Mouse (Mus musculus) liver, adult (tissue): Measurements from ENCODE around the gene Myh6.

Experiments
- GATA4 ChIP-seq: IDR thresholded peaks from 2 replicates; pipeline ENCODE4 v1.6.1; 2014; ENCODE audit warnings: mild to moderate bottlenecking, low read length; ENCODE audit not compliant: insufficient replicate concordance

Myh6 gene

DNA sequence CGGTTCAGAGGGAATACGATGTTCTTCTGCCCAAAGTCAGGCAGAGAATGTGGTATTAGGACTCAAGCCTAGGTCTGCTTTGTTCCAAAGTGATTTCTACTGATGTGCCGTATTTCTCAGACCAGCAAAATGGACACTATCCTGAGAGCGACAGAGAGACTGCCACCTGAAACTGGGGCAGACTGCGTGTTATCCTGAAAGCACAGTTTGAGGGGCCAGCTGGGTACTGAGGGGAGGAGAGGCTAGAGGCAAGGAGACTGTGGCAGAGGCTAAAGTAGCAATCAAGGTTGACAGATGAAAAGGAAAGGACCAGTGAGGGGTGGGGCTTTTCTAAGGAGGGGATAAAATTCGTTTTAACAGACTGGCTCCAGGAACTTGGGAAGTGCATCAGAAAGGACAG is 34.1 kb upstream of the Myh6 start:
- TF ChIP-seq GATA4, result no peak

GRCm38 (mm10) chr14:54998680-54999079 is 32.0 kb upstream of the Myh6 start:
- TF ChIP-seq GATA4, result no peak

- no peak for TF ChIP-seq GATA4
Observed at GRCm38 (mm10) chr14:54997297-54997696, 30.6 kb upstream of the Myh6 start.

DNA sequence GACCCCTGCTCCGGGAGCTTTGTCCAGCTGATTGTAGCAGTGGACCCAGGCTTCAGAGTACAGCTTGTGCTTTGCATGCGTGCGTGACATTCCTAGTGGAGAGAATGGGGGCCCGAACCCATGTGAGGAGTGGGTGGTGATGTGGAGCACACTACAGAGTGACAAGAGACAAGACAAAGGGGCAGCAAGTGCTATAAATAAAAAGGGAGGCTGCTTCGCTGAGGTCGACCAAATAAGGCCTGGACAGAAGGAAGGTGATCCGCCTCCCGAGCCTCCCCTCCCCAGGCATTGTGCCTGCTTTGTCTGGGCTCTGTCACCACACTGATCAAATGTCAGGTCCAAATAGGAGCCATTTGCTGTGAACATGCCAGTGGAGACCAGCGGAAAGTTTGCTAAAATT is 30.1 kb upstream of the Myh6 start:
- TF ChIP-seq GATA4, result no peak

GRCm38 (mm10) chr14:54995457-54996138 is 28.9 kb upstream of the Myh6 start:
- no peak for TF ChIP-seq GATA4

DNA sequence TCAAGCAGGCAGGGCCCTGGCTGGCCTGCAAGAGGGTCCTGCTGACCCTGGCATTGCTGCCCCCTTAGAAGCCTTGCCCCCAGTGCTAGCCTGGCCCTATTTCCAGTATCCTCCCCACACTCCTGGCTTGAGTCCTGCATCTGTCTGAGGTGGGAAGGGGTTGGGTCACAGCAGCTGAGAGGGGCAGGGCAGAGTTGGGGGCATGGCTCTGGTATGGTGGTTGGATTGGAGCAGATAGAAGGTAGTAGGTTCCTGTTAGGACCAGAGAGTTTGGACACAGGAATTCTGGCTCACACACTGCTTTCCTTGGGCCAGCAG is 28.1 kb upstream of the Myh6 start:
- TF ChIP-seq GATA4, result no peak

DNA sequence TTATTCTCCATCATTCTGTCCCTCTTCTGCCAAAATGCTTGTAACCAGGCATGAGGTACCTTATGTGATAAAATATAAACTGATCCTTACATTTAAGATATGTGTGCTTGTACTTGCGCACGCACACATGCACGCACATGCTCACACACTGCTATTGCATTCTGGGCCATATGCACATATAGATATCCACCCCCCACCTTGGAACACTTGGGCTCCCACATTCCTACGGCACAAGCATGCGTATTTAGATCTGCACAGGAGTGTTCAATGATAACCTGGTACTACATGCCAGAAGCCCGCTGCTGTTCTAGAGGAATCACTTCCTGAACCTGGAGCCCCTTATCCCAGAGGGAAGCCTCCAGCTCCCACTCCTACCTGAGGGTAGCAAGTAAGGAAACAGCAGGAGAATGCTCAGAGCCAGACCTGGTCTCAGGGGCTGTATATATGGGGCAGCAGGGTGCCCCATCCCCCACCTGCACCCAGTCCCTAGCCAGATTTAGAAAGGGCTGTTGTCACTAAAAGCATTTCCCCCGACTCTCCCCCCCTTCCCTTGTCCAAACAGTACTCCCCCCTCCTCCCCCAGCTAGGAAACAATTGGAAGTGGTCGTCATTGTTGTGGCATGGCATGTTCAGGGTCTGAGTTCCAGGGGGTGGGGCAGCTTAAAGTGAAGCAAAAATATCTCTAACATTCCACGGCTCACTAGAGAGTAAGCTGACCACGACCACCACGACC is 27.6 kb upstream of the Myh6 start, which contains the start of gene Myh7:
Myh7 (minus strand) TSS at position 491 of the 733 bp plus-strand sequence.
- TF ChIP-seq GATA4, result no peak

- TF ChIP-seq GATA4, result no peak
Observed at GRCm38 (mm10) chr14:54993636-54994035, 26.9 kb upstream of the Myh6 start.

- TF ChIP-seq GATA4, result no peak
Observed at GRCm38 (mm10) chr14:54992196-54992595, 25.5 kb upstream of the Myh6 start.

DNA sequence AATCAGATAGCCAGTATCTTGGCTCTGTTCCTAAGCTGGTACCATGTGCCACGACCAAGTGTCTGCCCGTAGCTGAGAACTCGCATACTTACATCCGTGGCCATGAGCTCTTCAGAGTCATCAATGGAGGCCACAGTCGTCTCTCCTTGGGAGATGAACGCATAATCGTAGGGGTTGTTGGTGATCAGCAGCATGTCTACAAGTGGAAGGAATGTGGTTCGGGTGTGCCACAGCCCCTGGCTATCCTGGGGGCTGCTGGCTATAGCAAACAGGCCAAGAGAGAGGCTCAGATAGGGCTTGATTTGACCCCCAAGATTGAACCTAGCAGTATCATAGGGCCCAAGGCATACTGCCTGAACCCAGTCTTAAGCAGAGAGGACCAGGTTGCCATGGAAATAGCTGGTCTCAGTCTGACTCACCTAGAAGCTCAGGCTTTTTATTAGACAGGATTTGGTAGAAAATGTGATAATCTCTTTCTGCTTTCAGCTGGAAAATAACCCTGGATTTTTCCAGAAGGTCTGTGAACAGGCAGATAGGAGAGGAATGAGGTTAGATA is 23.2 kb upstream of the Myh6 start:
- no peak for TF ChIP-seq GATA4

DNA sequence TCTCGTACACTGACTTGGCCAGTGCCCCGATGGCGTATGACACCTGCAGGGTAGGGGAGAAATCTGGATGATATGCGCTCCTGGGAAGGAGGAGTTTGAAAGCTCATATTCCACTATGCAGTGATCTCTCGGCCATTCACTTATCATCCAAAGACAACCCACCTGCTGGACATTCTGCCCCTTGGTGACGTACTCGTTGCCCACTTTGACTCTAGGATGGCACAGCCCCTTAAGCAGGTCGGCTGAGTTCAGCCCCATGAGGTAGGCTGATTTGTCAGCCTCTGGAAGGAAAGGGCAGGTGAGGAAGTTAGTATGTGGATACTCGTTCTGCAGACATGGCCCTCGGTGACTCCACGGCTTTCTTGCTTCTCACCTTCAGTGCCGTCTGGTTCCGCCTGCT is 22.2 kb upstream of the Myh6 start:
- no peak for TF ChIP-seq GATA4

GRCm38 (mm10) chr14:54981934-54982333 is 15.2 kb upstream of the Myh6 start:
- no peak for TF ChIP-seq GATA4

DNA sequence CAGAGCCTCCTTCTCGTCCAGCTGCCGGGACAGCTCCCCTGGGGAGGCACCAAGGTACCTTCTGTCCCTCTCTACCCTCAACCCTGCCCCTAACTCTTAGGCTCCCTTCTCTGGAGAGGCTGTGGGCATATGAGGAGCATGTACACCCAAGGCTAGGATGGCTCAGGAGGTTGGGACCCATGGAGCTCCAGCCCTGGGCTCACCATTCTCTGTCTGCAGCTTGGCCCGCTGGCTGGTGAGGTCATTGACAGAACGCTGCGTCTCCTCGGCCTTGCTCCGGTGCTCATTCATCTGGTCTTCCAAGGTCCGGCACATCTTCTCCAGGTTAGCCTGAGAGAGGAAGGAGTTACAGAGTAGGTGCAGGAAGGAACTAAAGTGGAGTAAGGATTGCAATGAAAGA is 11.9 kb upstream of the Myh6 start:
- TF ChIP-seq GATA4, result no peak

DNA sequence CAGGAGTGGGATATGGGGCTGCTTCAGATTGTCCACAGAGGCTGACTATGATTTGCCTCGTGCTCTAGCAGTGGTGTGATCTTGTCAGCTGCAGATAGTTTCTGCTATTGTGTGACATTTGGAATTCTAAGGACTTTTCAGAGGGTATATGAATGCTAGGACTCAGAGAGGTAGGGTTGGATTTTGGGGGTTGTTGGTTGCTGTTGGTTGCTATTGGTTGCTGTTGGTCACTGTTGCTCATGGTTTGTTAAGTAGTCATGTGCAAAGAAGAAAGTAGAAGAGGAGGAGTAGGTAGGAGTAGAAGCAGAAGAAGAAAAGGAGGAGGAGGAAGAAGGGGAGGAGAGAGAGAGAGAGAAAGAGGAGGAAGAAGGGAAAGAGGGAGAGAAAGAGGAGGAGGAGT is 9.9 kb upstream of the Myh6 start, which contains the start of gene Gm17428:
Gm17428 (plus strand) TSS at position 301 of the 400 bp plus-strand sequence.
- TF ChIP-seq GATA4, result no peak

- no peak for TF ChIP-seq GATA4
Observed at GRCm38 (mm10) chr14:54974068-54974791, 7.5 kb upstream of the Myh6 start.

DNA sequence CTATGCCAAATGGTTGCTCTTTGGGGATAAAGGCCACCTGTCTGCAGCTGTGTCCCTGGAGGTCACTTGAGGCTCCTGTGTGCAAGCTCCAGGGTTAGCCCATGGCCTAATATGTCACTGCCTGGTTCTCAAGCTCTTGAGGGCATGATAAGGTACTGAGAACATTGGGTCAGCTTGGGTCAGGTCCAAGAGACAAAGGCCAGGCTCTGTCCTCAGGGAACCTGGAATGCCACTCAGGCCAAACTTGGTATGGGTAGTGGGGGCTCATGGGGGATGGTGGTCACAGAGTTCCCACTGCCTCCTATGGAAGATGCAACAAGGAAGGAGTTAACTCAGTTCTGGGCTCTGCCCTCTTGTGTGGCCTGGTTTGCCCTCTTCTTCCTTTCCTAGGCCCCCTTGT is 1.6 kb upstream of the Myh6 start:
- no peak for TF ChIP-seq GATA4
